Mouse (Mus musculus) thymus, postnatal 25 days (tissue): ENCODE results near the gene Larp1.
A peak's percentile ranks its signal among the peaks of the same experiment; 100 is the strongest.
"Not testable (repeated sequence)": the region's sequence is repeated elsewhere in the genome, so short reads cannot be mapped to it uniquely, and the experiment has no call there.

ENCODE experiments used
- DNase-seq: peaks from one replicate; pipeline ENCODE4 v3.0.0; 2022

Gene Larp1

DNA sequence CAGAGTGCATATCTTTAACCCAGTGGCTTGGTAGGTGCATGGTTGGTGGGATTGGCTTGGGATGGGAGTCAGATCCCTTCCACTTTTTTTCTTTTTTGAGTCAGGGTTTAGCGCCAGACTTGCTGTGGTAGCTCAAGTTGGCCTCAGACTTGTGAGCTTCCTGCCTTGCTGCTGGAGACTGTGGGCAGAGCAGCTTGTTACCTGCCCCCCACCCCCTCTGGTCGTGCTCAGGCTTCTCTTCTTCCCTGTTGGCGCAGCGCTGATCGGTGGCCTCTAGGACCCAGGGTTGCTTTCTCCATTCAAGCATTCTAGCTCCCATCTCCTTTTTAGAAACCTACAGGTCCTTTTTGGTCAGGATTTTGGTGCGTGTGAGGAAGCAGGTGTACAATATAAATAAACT, 22.3 kb downstream of the Larp1 start:
- peak; percentile 23 for DNase-seq

DNA sequence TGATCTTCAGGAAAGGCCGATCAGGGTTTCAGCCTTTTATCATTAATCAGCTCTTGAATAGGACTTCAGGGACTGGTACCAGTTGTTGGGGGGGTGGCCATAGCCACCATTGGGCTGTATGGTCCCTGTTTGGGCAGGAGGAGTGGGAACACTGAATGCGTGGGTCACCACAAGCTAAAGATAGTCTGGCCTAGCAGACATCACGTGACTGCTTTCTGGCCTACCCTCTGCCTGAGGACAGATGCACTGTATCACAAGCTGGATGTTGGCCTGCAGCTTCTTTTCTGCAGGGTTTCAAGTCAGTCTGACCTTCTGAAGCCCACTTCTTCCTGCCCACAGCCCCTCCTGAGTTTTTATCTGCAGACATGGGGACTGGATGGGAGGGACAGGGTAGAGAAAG, 24.8 kb downstream of the Larp1 start:
- DNase-seq = no peak

GRCm38 (mm10) chr11:58039027-58039426, 30.2 kb downstream of the Larp1 start:
- peak; percentile 18 for DNase-seq

DNA sequence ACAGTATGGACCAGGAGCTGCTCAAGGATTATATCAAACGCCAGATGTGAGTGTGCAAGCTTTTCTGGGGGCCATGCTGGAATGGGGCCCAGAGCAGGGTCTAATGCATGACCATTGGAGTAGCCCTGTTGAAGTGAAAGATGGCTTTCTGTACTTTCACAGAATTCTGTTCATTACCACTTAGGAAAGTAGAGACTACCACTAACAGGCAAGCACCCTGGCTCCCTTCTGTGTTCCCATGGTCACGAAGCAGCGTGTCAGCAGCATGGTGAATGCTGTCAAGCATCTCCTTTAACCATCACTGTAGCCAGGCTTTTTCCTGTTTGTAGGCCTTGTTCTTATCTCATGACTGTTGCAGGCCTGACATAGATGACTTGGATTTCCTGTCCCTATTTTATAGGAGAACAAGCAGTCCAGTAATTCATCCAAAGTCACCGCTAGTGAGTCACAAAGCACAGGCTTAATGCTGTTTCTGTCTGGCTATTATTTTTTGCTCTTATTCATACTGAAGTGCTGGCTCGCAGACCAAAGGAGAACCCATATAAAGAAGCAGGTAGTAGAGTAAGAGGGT, 34.1 kb downstream of the Larp1 start:
- DNase-seq = no peak

DNA sequence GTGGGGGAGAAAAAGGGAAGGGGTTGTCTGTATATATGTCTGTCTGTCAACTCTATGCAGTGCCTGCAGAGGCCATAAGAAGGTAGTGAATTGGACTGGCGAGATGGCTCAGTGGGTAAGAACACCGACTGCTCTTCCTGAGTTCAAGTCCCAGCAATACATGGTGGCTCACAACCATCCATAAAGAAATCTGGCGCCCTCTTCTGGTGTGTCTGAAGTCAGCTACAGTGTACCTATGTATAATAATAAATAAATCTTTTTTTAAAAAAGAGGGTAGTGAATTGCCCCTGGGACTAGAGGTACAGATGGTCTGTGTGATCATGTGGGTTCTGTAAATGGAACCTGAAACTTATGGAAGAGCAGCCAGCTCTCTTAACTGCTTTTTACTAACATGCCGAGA, 37.6 kb downstream of the Larp1 start:
- no peak for DNase-seq

DNA sequence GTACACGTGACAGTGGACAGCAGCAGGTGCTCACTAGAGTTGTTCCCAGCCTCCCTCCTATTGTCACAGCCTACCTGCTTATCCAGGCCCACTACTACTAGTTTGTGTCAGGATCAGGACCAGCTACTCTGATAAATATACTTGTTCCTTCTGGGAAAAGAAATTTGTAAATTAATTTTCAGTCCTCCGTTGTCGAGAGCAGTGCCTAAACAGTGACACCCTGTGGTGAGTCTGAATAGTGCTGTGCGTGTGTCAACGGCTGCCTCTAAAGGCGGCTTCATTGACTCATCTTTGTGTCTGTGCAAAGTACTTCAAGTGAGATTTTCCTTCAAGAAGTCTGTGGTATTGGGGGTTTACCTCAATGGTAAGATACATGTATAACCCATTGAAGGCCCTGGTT, 48.6 kb downstream of the Larp1 start:
- DNase-seq = peak; percentile 57

DNA sequence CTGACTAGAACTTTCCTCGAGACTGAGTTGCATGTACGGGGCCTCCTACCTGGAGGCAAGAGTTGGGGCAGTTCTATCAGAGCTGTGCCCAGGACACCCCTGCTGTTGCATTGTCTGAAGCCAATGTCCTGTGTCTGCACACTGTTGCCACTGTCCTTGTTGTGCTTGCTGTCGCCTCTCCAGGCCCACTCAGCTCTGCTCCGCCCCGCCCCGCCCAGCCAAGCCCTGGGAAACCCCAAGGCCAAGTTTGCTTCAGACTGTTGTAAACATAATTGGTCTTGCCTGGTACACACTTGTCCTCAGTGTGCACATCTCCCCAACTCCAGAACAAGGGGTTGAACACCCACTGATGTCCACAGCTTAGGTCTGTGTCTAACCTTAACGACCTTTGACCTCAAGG, 50.9 kb downstream of the Larp1 start:
- not testable (repeated sequence) for DNase-seq

GRCm38 (mm10) chr11:58061218-58061617, 52.4 kb downstream of the Larp1 start:
- DNase-seq = not testable (repeated sequence)

DNA sequence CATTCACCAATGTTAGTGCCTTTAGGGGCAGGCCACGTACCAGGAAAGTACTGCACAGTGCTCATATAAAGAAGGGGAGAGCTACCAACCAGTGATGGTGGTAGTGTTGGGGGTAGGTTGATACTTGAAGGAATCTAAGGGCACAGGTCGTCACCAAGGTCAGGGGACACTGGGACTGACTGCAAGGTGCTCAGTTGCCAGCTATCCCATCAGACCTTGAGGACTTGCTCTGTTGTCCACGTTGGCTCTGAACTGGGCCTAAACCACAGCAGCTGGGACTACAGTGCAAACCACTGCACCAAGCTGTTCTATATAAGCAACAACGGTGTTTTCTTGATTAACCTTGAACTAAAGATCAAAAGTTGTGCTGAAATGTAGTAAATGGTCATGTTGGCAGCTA, 53.7 kb downstream of the Larp1 start:
- DNase-seq = no peak

- no peak for DNase-seq
These were observed 56.2 kb downstream of the Larp1 start for GRCm38 (mm10) chr11:58065025-58065424.

- DNase-seq = no peak
These were observed 64.1 kb downstream of the Larp1 start for GRCm38 (mm10) chr11:58072978-58073377.

GRCm38 (mm10) chr11:58077270-58077669, 68.4 kb downstream of the Larp1 start:
- no peak for DNase-seq

DNA sequence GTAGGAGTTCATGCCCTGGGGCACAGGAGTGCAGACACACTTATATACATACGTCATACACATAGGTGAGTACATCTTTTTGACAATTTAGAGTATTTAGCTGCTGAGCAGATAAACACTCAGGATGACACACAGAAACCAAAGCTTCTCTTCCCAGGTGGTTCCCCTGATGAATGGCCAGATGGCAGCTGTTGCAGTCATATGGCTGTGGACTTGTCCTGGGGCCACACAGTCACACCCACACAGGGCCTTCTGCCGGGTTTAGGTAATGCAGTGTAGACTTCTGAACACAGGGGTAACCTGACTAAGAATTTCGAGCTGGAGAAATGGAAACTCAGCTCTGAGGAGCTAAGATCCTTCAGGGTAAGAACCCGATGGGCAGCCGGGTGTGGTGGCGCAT, 72.9 kb downstream of the Larp1 start:
- no peak for DNase-seq

DNA sequence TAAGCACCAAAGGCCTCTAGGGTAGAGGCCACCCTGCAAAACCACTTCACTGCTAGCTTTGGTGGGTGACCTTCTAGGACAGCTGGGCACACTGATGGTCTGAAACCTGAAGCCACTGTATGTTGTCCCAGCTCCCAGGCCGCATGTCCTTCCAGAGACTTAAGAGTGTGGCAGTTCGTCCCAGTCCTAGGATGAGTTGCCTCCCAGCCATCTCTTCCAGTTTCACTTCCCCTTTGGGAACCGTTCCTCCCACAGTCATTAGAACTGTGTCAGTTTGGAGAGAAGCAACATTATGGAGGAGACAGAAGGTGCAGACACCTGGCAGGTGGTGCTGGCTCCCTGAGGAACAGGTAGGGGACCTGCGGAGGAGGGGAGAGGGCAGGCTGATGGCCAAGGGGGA, 83.7 kb downstream of the Larp1 start:
- no peak for DNase-seq

DNA sequence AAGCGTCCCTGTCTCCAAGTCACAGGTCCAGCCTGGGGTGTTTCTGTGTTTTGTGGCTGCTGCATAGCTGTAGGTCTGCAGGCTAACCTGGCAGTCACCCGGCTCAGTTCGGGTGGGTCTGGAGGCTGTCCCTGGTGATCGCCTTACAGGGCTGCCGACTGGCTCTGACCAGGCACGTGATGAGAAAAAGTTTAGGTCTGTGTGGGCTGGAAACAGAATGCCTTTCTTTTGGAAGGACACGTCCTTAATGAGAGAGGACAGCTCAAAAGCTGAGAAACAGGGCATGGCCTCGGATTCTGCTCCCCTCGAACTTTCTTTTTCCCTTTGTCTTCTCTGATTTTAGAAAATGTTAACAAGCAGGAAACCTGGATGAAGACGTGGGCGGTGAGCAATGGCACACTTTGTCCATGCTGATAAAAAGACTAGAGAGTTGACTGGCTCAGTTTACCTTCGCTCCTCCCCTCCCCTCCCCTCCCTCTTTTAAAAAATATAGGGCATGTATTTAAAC, 84.2 kb downstream of the Larp1 start, which contains the start of gene Gm12248:
Gene Gm12248 (minus strand): TSS at position 114 of the 508 bp plus-strand sequence.
- DNase-seq = no peak

GRCm38 (mm10) chr11:58094766-58095165, 85.9 kb downstream of the Larp1 start:
- no peak for DNase-seq

GRCm38 (mm10) chr11:58095561-58095960, 86.7 kb downstream of the Larp1 start:
- DNase-seq = no peak

DNA sequence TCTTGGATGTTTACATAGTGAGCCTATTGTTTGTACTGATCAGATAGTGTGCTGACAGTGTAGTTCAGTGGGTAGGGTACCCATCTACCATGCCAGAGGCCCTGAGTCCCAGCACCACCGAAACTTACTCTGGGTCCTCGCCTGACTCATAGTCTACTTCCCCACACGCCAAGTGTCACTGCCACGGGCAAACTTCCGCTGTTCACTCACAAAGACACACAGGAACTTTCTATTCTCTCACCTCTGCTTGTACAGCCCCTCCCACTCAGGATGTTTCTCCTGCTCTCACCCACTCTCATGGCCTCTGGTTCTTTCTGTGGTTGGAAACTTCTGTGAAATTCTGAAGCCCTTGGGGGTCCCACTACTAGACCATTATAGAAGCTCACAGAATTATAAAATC, 87.3 kb downstream of the Larp1 start:
- DNase-seq = peak; percentile 71

GRCm38 (mm10) chr11:58096821-58097620, 88.2 kb downstream of the Larp1 start:
- DNase-seq = no peak

- peak; percentile 60 for DNase-seq
These were observed 88.9 kb downstream of the Larp1 start for GRCm38 (mm10) chr11:58097621-58098365.

DNA sequence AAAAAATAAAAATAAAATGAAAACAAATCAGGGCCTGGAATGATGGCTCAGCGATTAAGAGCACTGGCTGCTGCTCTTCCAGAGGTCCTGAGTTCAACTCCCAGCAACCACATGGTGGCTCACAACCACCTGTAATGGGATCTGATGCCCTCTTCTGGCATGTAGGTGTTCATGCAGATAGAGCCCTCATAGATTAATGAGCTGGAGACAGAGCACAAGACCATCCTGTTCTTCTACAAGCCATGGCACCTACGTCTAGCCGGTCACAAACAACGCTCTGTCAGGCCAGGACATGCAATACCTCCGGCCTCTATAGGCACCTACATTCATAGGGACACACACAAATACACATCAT, 89.5 kb downstream of the Larp1 start:
- DNase-seq = not testable (repeated sequence)

GRCm38 (mm10) chr11:58100006-58100405, 91.1 kb downstream of the Larp1 start:
- DNase-seq = no peak

DNA sequence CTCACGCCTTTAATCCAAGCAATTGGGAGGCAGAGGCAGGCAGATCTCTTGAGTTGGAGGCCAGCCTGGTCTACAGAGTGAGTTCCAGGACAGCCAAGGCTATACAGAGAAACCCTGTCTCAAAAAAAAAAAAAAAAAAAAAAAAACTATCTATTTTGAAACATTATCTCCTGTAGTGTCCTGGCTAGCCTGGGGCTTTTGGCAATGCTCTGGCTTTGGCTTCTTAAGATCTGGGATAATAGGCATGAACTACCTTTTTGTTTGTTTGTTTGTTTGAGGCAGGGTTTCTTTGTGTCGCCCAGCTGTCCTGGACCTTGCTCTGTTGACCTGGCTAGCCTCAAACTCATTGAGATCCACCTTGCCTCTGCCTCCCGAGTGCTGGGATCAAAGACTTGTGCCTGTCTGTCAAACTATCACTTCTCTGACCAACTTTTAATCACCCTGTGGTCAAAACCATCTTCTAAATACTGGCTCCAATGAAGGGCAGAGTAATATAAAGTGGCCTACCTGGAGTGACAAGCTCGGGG, 92.4 kb downstream of the Larp1 start:
- no peak for DNase-seq

DNA sequence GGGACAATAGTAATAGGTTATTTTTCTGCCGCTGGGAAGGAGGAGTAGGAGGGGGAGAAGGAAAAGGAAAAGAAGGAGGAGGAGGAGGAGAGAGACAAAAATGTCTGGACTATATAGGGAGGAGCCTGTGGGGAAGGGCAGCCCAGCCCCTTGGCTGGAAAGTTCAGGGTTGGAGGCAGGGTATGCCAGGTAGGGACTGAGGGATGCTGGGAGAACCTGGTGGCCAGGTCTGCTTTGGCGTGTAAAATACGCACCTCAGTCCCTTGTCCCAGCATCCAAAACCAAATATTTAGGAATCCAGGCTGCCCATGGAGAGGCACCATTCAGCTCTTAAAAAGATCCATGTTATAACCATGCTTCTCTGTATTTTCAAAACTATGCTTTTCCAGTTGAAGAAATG, 93.3 kb downstream of the Larp1 start:
- DNase-seq = peak; percentile 51
